ENCODE assay signal across 16 mouse cellular contexts in genomic region chr6:126048206-126048605, GRCm38 (mm10).
"Had no signal": no experiment of that assay in that cellular context is flagged by ENCODE, and none has a peak within 500 bp of the region (broad histone marks: within the 10 kb centered on the region; RNA-seq: fewer than 3 reads in every experiment).

No protein-coding gene starts in this region.

- H3K27ac ChIP-seq: neural tube, embryonic 13.5 days; neural tube, embryonic 15.5 days; stomach, embryonic 15.5 days; stomach, postnatal 0 days had no signal

- DNase-seq: retina, postnatal 1 day; right cerebral cortex, adult 18-20 months; right cerebral cortex, postnatal 14 days; right cerebral cortex, postnatal 25 days; right cerebral cortex, postnatal 4 days; spleen, adult 18-20 months; thymus, adult 18-20 months; thymus, adult 2 months; thymus, postnatal 14 days; thymus, postnatal 25 days; thymus, postnatal 36 days; thymus, postnatal 4 days had no signal

- H3K36me3 ChIP-seq: neural tube, embryonic 13.5 days; neural tube, embryonic 15.5 days; stomach, embryonic 15.5 days had no signal

- H3K27me3 ChIP-seq: neural tube, embryonic 13.5 days; neural tube, embryonic 15.5 days; stomach, embryonic 15.5 days had no signal

- H3K9me3 ChIP-seq: neural tube, embryonic 13.5 days; neural tube, embryonic 15.5 days; stomach, embryonic 15.5 days had no signal

- H3K4me1 ChIP-seq: neural tube, embryonic 13.5 days; neural tube, embryonic 15.5 days; stomach, embryonic 15.5 days had no signal

- H3K9ac ChIP-seq: neural tube, embryonic 13.5 days; neural tube, embryonic 15.5 days; stomach, embryonic 15.5 days had no signal

- H3K4me3 ChIP-seq: neural tube, embryonic 13.5 days; neural tube, embryonic 15.5 days; stomach, embryonic 15.5 days had no signal

- H3K4me2 ChIP-seq: neural tube, embryonic 13.5 days; neural tube, embryonic 15.5 days; stomach, embryonic 15.5 days had no signal
